Mouse (Mus musculus) stomach, postnatal 0 days (tissue): ENCODE measurements at regions not wholly inside any gene's neighbourhood (a gene's known extent, or its start where the extent isn't known, plus 50 kb on each side); places are given as distances from the start of the nearest gene placed in this dataset.

Experiments
- CTCF ChIP-seq: IDR thresholded peaks from 2 replicates; pipeline ENCODE4 v1.5.1; 2016; ENCODE audit warnings: antibody characterized with exemption, low read depth, mild to moderate bottlenecking, moderate library complexity
- EP300 ChIP-seq: optimal IDR thresholded peaks from 2 replicates; pipeline ENCODE3; 2016; ENCODE audit warnings: antibody characterized with exemption

DNA sequence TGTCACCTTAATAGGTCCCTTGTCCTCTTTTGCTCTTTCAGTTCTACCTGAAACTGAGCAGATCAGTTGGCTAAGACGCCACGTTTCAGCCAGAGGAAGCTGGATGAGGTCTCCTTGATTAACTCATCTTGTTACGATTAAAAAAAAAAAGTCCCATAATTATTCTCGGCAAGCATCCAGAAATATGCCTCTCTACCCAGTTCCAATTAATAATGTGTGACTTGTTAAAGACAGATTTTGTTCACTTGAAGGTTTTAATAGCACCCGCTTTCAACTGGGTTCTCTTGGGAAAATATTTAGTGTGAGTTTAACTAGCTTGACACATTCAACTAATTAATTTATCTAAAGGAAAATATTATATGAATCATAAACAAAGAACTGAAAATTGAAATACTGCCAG lies 412.0 kb downstream of the Btg1 start:
- TF ChIP-seq EP300 (no peak), CTCF (no peak)
